Mouse (Mus musculus): Measurements from ENCODE around the gene Dcdc2b.

DNA sequence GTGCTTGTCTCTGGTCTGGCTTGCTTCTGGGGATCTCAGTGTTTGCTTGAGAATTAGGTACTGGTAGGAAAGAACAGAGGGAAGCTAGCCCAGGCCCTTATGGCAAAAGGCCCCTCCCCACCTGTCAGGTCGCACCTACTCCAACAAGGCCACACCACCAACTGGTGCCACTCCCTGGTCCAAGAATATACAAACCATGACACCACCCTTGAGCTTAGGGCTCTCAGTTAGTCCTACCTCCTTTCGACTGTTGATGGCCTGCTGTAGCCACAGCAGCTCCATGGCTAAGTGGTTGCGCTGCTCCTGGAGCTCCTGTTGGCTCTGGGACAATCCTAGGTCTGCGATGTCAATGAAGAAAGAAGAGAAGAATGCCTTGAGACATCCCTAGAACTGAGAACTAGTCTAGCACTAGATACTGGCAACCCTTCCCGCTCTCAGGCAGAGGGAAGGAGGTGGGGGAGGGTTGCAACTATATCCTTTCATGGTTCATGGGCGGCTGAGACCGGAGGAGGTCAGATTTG, 3.1 kb upstream of the Dcdc2b start:
- no peak for TF ChIP-seq CTCF (IDR thresholded peaks at IDR 0.05; ENCODE audit: low read depth)
- no peak for TF ChIP-seq EP300 (IDR thresholded peaks at IDR 0.05; ENCODE audit: low read depth)
